16 mouse cellular contexts compared by ENCODE assay signal in genomic region chr4:43497405-43497804, GRCm38 (mm10). TPM values are rescaled to one million over a fixed set of nuclear protein-coding genes. Genes with fewer than 3 reads are reported as not detected.
A peak's percentile ranks its signal among the peaks of the same experiment; 100 is the strongest.
DNase-seq lines count a peak whose midpoint lies in the region; ATAC-seq and TF ChIP-seq lines count a peak whose summit lies in the region.
"Had no signal": no experiment of that assay in that cellular context is flagged by ENCODE, and none has a peak within 500 bp of the region (broad histone marks: within the 10 kb centered on the region; RNA-seq: fewer than 3 reads in every experiment).

No protein-coding gene starts in this region.

- H3K27me3 ChIP-seq in forebrain, embryonic 14.5 days (replicated peaks; ENCODE audit: control insufficient read depth, insufficient read depth, low read length) = no peaks in the 10 kb centered on the region
- no peaks in the 10 kb centered on the region for H3K27me3 ChIP-seq in forebrain, embryonic 15.5 days
- no peaks in the 10 kb centered on the region for H3K27me3 ChIP-seq in lung, embryonic 15.5 days
- no peaks in the 10 kb centered on the region for H3K27me3 ChIP-seq in liver, embryonic 14.5 days (ENCODE audit: control insufficient read depth, insufficient read depth, low read length)

- H3K9me3 ChIP-seq in forebrain, embryonic 14.5 days (replicated peaks; ENCODE audit: control insufficient read depth, low read length) = no peaks in the 10 kb centered on the region
- H3K9me3 ChIP-seq in forebrain, embryonic 15.5 days = no peaks in the 10 kb centered on the region
- H3K9me3 ChIP-seq in lung, embryonic 15.5 days = no peaks in the 10 kb centered on the region
- no peaks in the 10 kb centered on the region for H3K9me3 ChIP-seq in liver, embryonic 14.5 days (ENCODE audit: control insufficient read depth, low read length)

- peaks cover 13% of the 10 kb centered on the region for H3K36me3 ChIP-seq in forebrain, embryonic 14.5 days (ENCODE audit: control insufficient read depth, insufficient read depth, low read length)
- H3K36me3 ChIP-seq in forebrain, embryonic 15.5 days = no peaks in the 10 kb centered on the region
- peaks cover 12% of the 10 kb centered on the region; the same call in 1 of the 2 replicates for H3K36me3 ChIP-seq in lung, embryonic 15.5 days
- peaks cover 19% of the 10 kb centered on the region for H3K36me3 ChIP-seq in liver, embryonic 14.5 days (replicated peaks; ENCODE audit: control insufficient read depth, insufficient read depth, low read depth)

- H3K4me1 ChIP-seq in forebrain, embryonic 14.5 days (ENCODE audit: control insufficient read depth, insufficient read depth, low read length) = peaks cover 21% of the 10 kb centered on the region
- H3K4me1 ChIP-seq in forebrain, embryonic 15.5 days = peaks cover 44% of the 10 kb centered on the region
- H3K4me1 ChIP-seq in lung, embryonic 15.5 days = peaks cover 41% of the 10 kb centered on the region
- H3K4me1 ChIP-seq in lung, adult 2 months (ENCODE audit: control insufficient read depth, insufficient read depth, low read length) = peaks cover 3% of the 10 kb centered on the region; the same call in 1 of the 2 replicates
- H3K4me1 ChIP-seq in liver, embryonic 14.5 days (replicated peaks; ENCODE audit: control insufficient read depth in 2 of 2, insufficient read depth in 2 of 2, low read length in 1 of 2) = peaks cover 12 to 25% of the 10 kb centered on the region in 2 experiments

- H3K27ac ChIP-seq in forebrain, embryonic 14.5 days (ENCODE audit: low read depth, low read length) = no peak overlapping the region
- H3K27ac ChIP-seq in forebrain, embryonic 15.5 days (replicated peaks) = no peak overlapping the region
- H3K27ac ChIP-seq in lung, embryonic 15.5 days = no peak overlapping the region
- no peak overlapping the region for H3K27ac ChIP-seq in liver, embryonic 14.5 days

- no peak for DNase-seq in forebrain, embryonic 14.5 days (ENCODE audit: low spot score)
- no peak for DNase-seq in lung, adult 2 months
- DNase-seq in kidney, adult 18-20 months = peak; percentile 52
- no peak for DNase-seq in liver, embryonic 14.5 days (ENCODE audit: low read depth in 3 of 3, low spot score in 3 of 3)
- DNase-seq in left cerebral cortex, adult 18-20 months (ENCODE audit: low spot score in 2 of 2) = no peak
- no peak for DNase-seq in ovary, postnatal 10 days (ENCODE audit: low spot score)
- DNase-seq: adrenal gland, adult 8-10 months; B cell, adult 2 months; cerebellum, adult 11 months; heart, adult 18-20 months; thymus, adult 18-20 months had no signal

- no peak for TF ChIP-seq POLR2A in lung, adult 2 months (IDR thresholded peaks at IDR 0.05; ENCODE audit: borderline replicate concordance, extremely low read depth, low read depth, low read length)

- no peak overlapping the region for H3K4me3 ChIP-seq in forebrain, embryonic 14.5 days (ENCODE audit: low read depth, low read length)
- H3K4me3 ChIP-seq in forebrain, embryonic 15.5 days = no peak overlapping the region
- peak overlapping the region; percentile 55; the same call in 1 of the 2 replicates for H3K4me3 ChIP-seq in lung, embryonic 15.5 days
- H3K4me3 ChIP-seq in lung, adult 2 months (replicated peaks; ENCODE audit: extremely low read depth, low read depth, low read length) = no peak overlapping the region
- peak overlapping the region in 1 of 2 experiments; percentile 75; a peak in 2 of 4 replicates for H3K4me3 ChIP-seq in liver, embryonic 14.5 days (ENCODE audit: insufficient read depth in 1 of 2, low read depth in 2 of 2, low read length in 2 of 2)
- H3K4me3 ChIP-seq: myocyte had no signal

- TF ChIP-seq EP300 in liver, embryonic 14.5 days (IDR thresholded peaks at IDR 0.05; ENCODE audit: low read depth) = no peak

- peak overlapping the region; percentile 66; the same call in 1 of the 2 replicates for H3K4me2 ChIP-seq in forebrain, embryonic 14.5 days (ENCODE audit: low read length)
- H3K4me2 ChIP-seq in forebrain, embryonic 15.5 days (replicated peaks) = no peak overlapping the region
- peak overlapping the region; percentile 80 for H3K4me2 ChIP-seq in lung, embryonic 15.5 days
- peak overlapping the region; percentile 75 for H3K4me2 ChIP-seq in liver, embryonic 14.5 days (ENCODE audit: low read depth)

- no peak overlapping the region for H3K9ac ChIP-seq in forebrain, embryonic 14.5 days (ENCODE audit: low read length)
- no peak overlapping the region for H3K9ac ChIP-seq in forebrain, embryonic 15.5 days (replicated peaks)
- H3K9ac ChIP-seq in lung, embryonic 15.5 days = no peak overlapping the region
- H3K9ac ChIP-seq in liver, embryonic 14.5 days (replicated peaks) = no peak overlapping the region; the same call in 1 of the 2 replicates

- no peak for ATAC-seq in forebrain, embryonic 14.5 days
- no peak for ATAC-seq in forebrain, embryonic 15.5 days (replicated peaks)
- ATAC-seq in lung, embryonic 15.5 days (ENCODE audit: borderline replicate concordance, extremely low read depth, low FRiP score, low TSS enrichment) = no peak
- ATAC-seq in liver, embryonic 14.5 days (ENCODE audit: insufficient read depth) = no peak

- TF ChIP-seq CTCF in lung, adult 2 months (IDR thresholded peaks at IDR 0.05; ENCODE audit: insufficient read depth, low read length) = no peak
- no peak for TF ChIP-seq CTCF in liver, embryonic 14.5 days (IDR thresholded peaks at IDR 0.05; ENCODE audit: low read depth)

- 90% methylated on average over 8 of the region's 8 CpGs for WGBS in forebrain, embryonic 14.5 days
- 92% methylated on average over 8 of the region's 8 CpGs for WGBS in forebrain, embryonic 15.5 days
- 88% methylated on average over 8 of the region's 8 CpGs for whole genome bisulfite sequencing in lung, embryonic 15.5 days
- 91% methylated on average over 8 of the region's 8 CpGs for WGBS in lung, adult 2 months
- WGBS in liver, embryonic 14.5 days (ENCODE audit: insufficient replicate concordance) = 90% methylated on average over 8 of the region's 8 CpGs

RNA-seq across cellular contexts. Expression of gene Arhgef39, which starts 2.1 kb away (rescaled TPM):
- polyA plus RNA-seq in forebrain, embryonic 14.5 days (2014; fragmentation: Nextera tagmentation; extraction: Ambion mirVana) = 14.0 and 15.9 TPM in 2 replicates
- 17.5 and 25.3 TPM in 2 replicates for polyA plus RNA-seq in forebrain, embryonic 15.5 days (2015; fragmentation: Nextera tagmentation; extraction: Ambion mirVana)
- 48.8 and 54.0 TPM in 2 replicates for polyA plus RNA-seq in lung, embryonic 15.5 days (2015; fragmentation: Nextera tagmentation; extraction: Ambion mirVana)
- 4.7 and 6.9 TPM in 2 replicates for polyA plus RNA-seq in lung, adult 2 months (2012; rRNA removed)
- polyA plus RNA-seq in liver, embryonic 14.5 days (2012; rRNA removed) = 37.5 and 42.5 TPM in 2 replicates
- 23.4 and 24.7 TPM in 2 replicates for polyA plus RNA-seq in liver, embryonic 14.5 days (2014; fragmentation: Nextera tagmentation; extraction: Ambion mirVana)
- total RNA-seq in left cerebral cortex, adult 18-20 months (2021) = 1 to 10 TPM in 1 of 2 experiments, under 1 TPM in 1; 0.21 to 1.8 TPM
- total RNA-seq: layer of hippocampus, adult 18-20 months had no signal

RNA-seq across cellular contexts. Expression of gene Ccdc107, which starts 4.7 kb away (rescaled TPM):
- polyA plus RNA-seq in forebrain, embryonic 14.5 days (2014; fragmentation: Nextera tagmentation; extraction: Ambion mirVana) = 68.7 and 69.1 TPM in 2 replicates
- polyA plus RNA-seq in forebrain, embryonic 15.5 days (2015; fragmentation: Nextera tagmentation; extraction: Ambion mirVana) = 61.0 and 61.8 TPM in 2 replicates
- 67.4 and 70.1 TPM in 2 replicates for polyA plus RNA-seq in lung, embryonic 15.5 days (2015; fragmentation: Nextera tagmentation; extraction: Ambion mirVana)
- 191 and 235 TPM in 2 replicates for polyA plus RNA-seq in lung, adult 2 months (2012; rRNA removed)
- polyA plus RNA-seq in liver, embryonic 14.5 days (2012; rRNA removed) = 11.8 and 27.6 TPM in 2 replicates
- polyA plus RNA-seq in liver, embryonic 14.5 days (2014; fragmentation: Nextera tagmentation; extraction: Ambion mirVana) = 32.1 and 36.7 TPM in 2 replicates
- 10 to 100 TPM; 29.9 to 30.0 TPM for total RNA-seq in left cerebral cortex, adult 18-20 months (2021)

RNA-seq across cellular contexts. Expression of gene Car9, which starts 9.4 kb away (rescaled TPM):
- polyA plus RNA-seq in forebrain, embryonic 14.5 days (2014; fragmentation: Nextera tagmentation; extraction: Ambion mirVana) = 0.22 TPM in 1 of 2 replicates, not detected in the other
- polyA plus RNA-seq in forebrain, embryonic 15.5 days (2015; fragmentation: Nextera tagmentation; extraction: Ambion mirVana) = 0.19 and 0.41 TPM in 2 replicates
- 4.7 and 6.1 TPM in 2 replicates for polyA plus RNA-seq in lung, embryonic 15.5 days (2015; fragmentation: Nextera tagmentation; extraction: Ambion mirVana)
- polyA plus RNA-seq in lung, adult 2 months (2012; rRNA removed) = 1.8 and 1.9 TPM in 2 replicates
- 0.75 and 0.84 TPM in 2 replicates for polyA plus RNA-seq in liver, embryonic 14.5 days (2012; rRNA removed)
- polyA plus RNA-seq in liver, embryonic 14.5 days (2014; fragmentation: Nextera tagmentation; extraction: Ambion mirVana) = 0.32 and 0.59 TPM in 2 replicates
- total RNA-seq in left cerebral cortex, adult 18-20 months (2021) = 1 to 10 TPM in 1 of 2 experiments, under 1 TPM in 1; 0.42 to 1.8 TPM
- total RNA-seq: layer of hippocampus, adult 18-20 months had no signal

RNA-seq across cellular contexts. Expression of gene Sit1, which starts 13.9 kb away (rescaled TPM):
- not detected in 2 replicates for polyA plus RNA-seq in forebrain, embryonic 14.5 days (2014; fragmentation: Nextera tagmentation; extraction: Ambion mirVana)
- not detected in 2 replicates for polyA plus RNA-seq in forebrain, embryonic 15.5 days (2015; fragmentation: Nextera tagmentation; extraction: Ambion mirVana)
- 0.14 and 1.2 TPM in 2 replicates for polyA plus RNA-seq in lung, embryonic 15.5 days (2015; fragmentation: Nextera tagmentation; extraction: Ambion mirVana)
- polyA plus RNA-seq in lung, adult 2 months (2012; rRNA removed) = 0.85 and 1.2 TPM in 2 replicates
- 0.04 TPM in 1 of 2 replicates, not detected in the other for polyA plus RNA-seq in liver, embryonic 14.5 days (2012; rRNA removed)
- not detected in 2 replicates for polyA plus RNA-seq in liver, embryonic 14.5 days (2014; fragmentation: Nextera tagmentation; extraction: Ambion mirVana)
- total RNA-seq in left cerebral cortex, adult 18-20 months (2021) = not detected
- total RNA-seq: layer of hippocampus, adult 18-20 months had no signal
- polyA plus RNA-seq: limb, embryonic 11.5 days; myocyte had no signal

RNA-seq across cellular contexts. Expression of gene Tpm2, which starts 26.2 kb away (rescaled TPM):
- polyA plus RNA-seq in forebrain, embryonic 14.5 days (2014; fragmentation: Nextera tagmentation; extraction: Ambion mirVana) = 10.7 and 13.4 TPM in 2 replicates
- 9.7 and 9.8 TPM in 2 replicates for polyA plus RNA-seq in forebrain, embryonic 15.5 days (2015; fragmentation: Nextera tagmentation; extraction: Ambion mirVana)
- polyA plus RNA-seq in lung, embryonic 15.5 days (2015; fragmentation: Nextera tagmentation; extraction: Ambion mirVana) = 198 and 216 TPM in 2 replicates
- polyA plus RNA-seq in lung, adult 2 months (2012; rRNA removed) = 32.3 and 129 TPM in 2 replicates
- 3.3 and 8.9 TPM in 2 replicates for polyA plus RNA-seq in liver, embryonic 14.5 days (2012; rRNA removed)
- polyA plus RNA-seq in liver, embryonic 14.5 days (2014; fragmentation: Nextera tagmentation; extraction: Ambion mirVana) = 12.6 and 16.1 TPM in 2 replicates
- total RNA-seq in left cerebral cortex, adult 18-20 months (2021) = 1 to 10 TPM; 8.4 to 9.9 TPM
